Mouse (Mus musculus) MEL (cell line): ENCODE measurements at regions not wholly inside any gene's neighbourhood (a gene's known extent, or its start where the extent isn't known, plus 50 kb on each side); places are given as distances from the start of the nearest gene placed in this dataset.
"Not testable (repeated sequence)": the region's sequence is repeated elsewhere in the genome, so short reads cannot be mapped to it uniquely, and the experiment has no call there.

Experiments used
- CTCF ChIP-seq, 3 experiments: IDR thresholded peaks in 2 of 3; conservative IDR thresholded peaks in 1 of 3; 2 replicates each; pipeline ENCODE4 v1.5.1; 2011 to 2012; ENCODE audit warnings: low read length in 3 of 3, low read depth in 2 of 3, mild to moderate bottlenecking in 2 of 3, improper control_type of control experiment in 1 of 3, inconsistent platforms in 1 of 3, mixed read lengths in 1 of 3, moderate library complexity in 1 of 3; ENCODE audit not compliant: control insufficient read depth in 1 of 3, insufficient read depth in 1 of 3, poor library complexity in 1 of 3, severe bottlenecking in 1 of 3
- MAFK ChIP-seq: IDR thresholded peaks from 2 replicates; pipeline ENCODE4 v1.6.1; 2011; ENCODE audit warnings: low read depth, mild to moderate bottlenecking, low read length, improper control_type of control experiment, borderline replicate concordance
- POLR2A ChIP-seq, 2 experiments: IDR thresholded peaks; 2 replicates each; pipeline ENCODE4 v1.6.1; 2011 to 2012; ENCODE audit warnings: low read length in 2 of 2, mild to moderate bottlenecking in 2 of 2, control low read depth in 1 of 2, improper control_type of control experiment in 1 of 2, low read depth in 1 of 2, moderate library complexity in 1 of 2; ENCODE audit not compliant: control insufficient read depth in 1 of 2, insufficient read depth in 1 of 2, poor library complexity in 1 of 2

GRCm38 (mm10) chrX:114802061-114802460 lies 102.8 kb upstream of the Ube2dnl1 start:
- TF ChIP-seq CTCF (IDR thresholded peaks at IDR 0.05 in 2 of 3, conservative IDR thresholded peaks at IDR 0.05 in 1 of 3; ENCODE audit: control insufficient read depth in 1 of 3, insufficient read depth in 1 of 3, low read depth in 2 of 3, low read length in 3 of 3, poor library complexity in 1 of 3, severe bottlenecking in 1 of 3): 0 out of 6 replicates have a peak, but pooled peaks of 1 of the 3 experiments have one; percentile 3
- TF ChIP-seq POLR2A (IDR thresholded peaks at IDR 0.05; ENCODE audit: control insufficient read depth in 1 of 2, insufficient read depth in 1 of 2, low read depth in 1 of 2, low read length in 2 of 2, poor library complexity in 1 of 2); MAFK: not testable (repeated sequence)
